Mouse (Mus musculus) spleen, adult 18-20 months (tissue): Measurements from ENCODE around the gene Paxx.
A peak's percentile ranks its signal among the peaks of the same experiment; 100 is the strongest.

Experiments
- DNase-seq, 2 experiments: peaks; one replicate each; pipeline ENCODE4 v3.0.0; 2022; ENCODE audit warnings: mixed read lengths in 2 of 2

Gene Paxx

GRCm38 (mm10) chr2:25460551-25461309 is at the start of gene Paxx:
Paxx (minus strand) TSS chr2:25461094.
- peak; percentile 88 to 93 for DNase-seq

DNA sequence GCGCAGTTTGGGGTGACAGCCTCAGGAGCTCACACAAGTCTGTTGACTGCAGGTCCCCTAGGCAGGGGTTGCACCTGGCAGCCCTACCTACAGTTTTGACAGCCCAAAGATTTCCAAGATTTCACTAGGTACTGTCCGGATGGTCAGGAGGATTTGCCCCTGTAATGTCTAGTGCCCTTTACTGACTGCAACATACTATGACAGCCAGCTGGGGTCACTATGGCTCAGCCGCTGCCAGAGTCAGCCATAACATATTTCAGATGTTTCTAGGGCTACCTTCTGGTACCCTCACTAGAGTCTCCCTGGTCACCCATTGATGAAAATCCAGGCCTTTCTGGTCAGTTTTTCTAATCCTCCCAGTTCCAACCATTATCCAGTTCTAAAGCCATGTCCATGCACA is 49.0 kb upstream of the Paxx start:
- DNase-seq = no peak

DNA sequence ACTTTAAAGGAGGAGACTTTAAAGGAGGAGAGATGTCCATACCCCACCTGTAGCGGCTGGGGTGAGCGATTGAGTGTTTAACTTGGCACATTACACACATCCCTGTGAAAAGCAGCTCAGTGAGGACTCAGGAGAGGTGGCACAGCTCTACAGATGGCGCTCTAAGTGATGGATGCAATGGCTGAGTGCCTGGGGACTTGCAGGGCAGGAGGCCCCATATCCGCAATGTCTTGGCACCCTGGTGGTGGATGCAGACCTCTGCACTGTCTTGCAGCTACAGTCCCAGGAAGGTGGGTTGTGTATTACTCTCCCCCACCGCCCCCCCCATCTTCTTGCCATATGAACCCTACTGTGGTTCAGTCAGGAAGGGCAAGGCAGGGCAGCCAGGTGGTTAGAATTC is 46.1 kb upstream of the Paxx start:
- DNase-seq = no peak

DNA sequence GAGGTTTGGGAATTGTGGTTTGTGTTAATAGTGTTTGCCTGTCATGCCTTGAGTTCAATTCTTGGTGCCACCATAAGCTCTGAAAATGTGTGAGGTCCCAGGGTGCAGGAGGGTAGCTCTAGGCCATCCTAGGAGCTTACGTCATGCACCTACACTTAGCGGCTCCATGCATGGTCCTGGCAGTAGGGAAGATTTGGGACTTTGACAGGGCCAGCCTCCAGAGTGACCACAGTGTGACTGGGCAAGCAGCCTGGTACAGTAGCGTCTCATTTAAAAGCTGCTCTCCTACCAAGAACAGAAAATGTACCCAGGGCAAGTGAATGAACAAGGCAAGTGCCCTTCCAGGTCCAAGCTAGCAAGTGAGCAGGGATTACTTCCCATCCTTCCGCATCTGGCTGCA is 45.0 kb upstream of the Paxx start:
- no peak for DNase-seq

DNA sequence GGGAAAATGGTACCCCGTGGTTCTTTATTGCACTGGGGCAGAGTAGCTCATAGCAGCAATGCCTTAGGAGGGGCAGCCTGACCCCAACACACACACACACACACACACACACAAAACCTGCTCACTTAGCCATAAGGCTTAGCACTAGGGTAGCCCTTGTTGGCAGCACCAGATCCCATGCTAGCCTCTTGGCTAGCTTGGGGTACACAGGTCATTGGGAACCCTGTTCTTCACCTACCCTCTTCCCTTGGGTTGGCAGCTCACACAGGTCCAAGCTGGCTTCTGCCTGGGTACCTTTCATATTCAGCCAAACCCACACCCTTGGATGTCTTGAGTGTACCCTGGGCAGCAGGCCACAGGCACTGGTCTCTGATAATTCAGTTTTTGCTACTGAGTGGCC is 44.1 kb upstream of the Paxx start:
- DNase-seq = no peak

DNA sequence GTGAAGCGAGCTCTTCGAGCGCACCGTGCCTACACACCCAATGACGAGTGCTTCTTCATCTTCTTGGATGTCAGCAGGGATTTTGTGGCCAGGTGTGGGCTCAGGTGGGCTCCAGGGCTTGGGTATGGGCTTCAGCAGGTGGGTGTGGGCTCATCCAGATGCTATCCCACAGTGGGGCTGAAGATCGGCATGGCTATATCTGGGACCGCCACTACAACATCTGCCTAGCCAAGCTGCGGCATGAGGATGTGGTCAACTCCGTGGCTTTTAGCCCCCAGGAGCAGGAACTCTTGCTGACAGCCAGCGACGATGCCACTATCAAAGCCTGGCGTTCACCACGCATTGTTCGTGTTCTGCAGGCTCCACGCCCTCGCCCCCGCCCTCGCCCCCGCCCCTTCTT is 43.6 kb upstream of the Paxx start:
- DNase-seq = no peak

DNA sequence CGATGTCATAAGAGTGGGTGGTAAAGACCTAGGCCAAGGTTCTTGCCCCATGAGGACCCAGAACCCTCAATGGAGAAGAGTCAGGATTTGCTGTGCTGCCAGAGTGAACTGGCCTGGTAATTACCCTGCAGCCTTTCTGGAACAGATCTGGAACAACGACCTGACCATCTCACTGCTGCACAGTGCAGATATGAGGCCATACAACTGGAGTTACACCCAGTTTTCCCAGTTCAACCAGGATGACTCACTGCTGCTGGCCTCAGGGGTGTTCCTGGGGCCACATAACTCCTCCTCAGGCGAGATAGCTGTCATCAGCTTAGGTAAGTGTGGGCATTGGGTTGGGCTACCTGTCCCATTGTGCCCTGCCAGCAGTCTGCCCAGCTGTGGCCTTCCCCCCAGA is 41.8 kb upstream of the Paxx start:
- no peak for DNase-seq

DNA sequence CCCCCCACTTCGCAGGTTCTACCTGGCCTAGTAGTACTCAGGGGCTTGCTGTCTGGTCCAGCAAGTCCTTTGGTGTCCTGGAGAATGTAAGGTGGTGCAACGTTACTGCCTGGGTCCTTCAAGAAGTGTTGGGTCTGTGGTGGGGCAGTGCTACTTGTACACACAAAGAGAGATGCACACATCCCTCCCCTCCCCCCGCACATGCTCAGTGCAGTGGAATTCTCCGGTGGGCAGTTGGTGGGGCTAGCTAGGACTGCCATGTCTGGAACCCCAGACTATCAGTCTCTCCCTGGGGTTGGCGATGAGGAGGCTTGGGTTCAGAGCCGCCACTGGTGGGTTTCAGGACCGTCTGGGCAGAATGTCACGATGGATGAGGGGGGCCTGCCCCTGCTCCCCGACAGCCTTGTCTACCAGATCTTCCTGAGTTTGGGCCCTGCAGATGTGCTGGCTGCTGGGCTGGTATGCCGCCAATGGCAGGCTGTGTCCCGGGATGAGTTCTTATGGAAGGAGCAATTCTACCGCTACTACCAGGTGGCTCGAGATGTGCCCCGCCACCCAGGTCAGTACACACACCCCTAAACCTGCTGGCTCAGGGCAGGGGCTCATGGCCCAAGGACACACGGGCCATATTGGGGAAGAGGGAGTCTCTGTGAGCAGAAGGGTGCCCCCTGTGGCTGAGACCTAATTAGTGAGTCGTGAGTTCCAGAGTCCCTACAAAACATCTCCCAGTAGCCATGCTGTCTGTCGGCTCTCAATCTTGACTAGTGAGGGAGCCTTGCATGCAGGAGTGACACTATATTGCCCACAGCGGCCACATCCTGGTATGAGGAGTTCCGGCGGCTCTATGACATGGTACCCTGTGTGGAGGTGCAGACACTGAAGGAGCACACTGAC is 40.9 kb upstream of the Paxx start, which contains the start of gene C8g:
C8g (minus strand) TSS at position 127 of the 894 bp plus-strand sequence.
- DNase-seq = no peak

- DNase-seq = peak; percentile 70
Measured at GRCm38 (mm10) chr2:25500576-25501405, 39.9 kb upstream of the Paxx start, which contains the start of gene Fbxw5. Fbxw5 (plus strand) TSS chr2:25500750.

- no peak for DNase-seq
Measured at GRCm38 (mm10) chr2:25500071-25500575, 39.2 kb upstream of the Paxx start.

GRCm38 (mm10) chr2:25498622-25499478 is 38.0 kb upstream of the Paxx start:
- no peak for DNase-seq

DNA sequence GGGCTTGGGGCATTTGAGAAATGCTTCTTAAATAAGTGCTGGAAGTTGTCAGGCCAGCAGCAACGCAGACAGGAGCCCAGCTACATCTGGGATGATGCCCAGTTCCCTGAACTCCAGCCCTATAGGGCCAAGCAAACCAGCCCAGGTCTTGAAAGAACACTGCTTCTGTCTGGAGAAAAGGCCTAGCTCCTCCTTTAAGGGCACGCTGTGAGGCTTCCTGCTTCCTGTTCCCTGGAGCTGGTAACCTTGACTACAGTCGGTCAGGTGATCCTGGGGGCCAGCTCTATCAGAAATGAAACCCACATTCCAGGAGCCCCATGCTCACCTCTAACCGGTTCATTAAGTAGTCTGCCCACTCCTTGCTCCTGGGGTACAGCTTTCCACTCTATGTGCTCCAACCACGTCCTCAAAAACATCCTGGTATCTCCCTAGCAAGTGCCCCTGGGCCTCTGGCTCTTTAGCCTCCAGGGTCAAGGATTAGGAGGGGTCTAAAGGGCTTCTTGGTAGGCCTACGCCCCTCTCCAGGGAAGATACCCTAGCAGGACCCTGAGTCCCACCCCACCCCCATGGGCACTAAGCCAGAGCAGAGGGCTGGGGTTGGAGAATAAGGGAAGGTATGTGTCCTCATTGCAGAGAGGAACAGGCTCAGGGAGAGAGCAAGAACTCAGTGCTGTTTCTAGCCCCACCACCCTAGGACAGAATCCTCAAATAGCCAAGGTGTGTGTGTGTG is 37.1 kb upstream of the Paxx start:
- no peak for DNase-seq

- no peak for DNase-seq
Measured at GRCm38 (mm10) chr2:25496462-25496861, 35.6 kb upstream of the Paxx start.

DNA sequence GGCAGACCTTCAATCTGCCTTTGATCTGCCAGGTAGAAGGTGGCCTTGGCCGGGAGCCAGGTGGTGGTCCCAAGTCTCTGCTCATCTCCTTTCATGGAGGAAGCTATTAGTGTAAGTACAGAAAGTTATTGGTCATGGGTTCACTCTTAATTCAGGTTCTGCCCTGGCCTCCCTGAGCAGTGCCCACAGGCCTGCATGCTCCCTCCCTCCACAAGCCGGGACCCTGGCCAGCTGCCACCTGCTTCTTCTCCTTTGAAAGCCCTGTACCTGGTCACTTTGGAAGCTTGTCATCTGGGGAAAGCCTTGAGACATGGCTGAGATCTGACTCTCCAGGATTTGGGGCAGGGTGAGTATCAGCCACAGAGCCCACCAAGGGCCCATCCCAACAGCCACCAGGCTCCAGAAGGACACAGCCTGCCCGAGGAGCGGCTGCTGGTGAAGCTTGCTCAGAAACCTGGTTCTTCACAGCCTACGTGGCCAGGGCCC is 32.6 kb upstream of the Paxx start, which contains the start of gene Lcn12:
Lcn12 (minus strand) TSS at position 436 of the 486 bp plus-strand sequence.
- no peak for DNase-seq

- no peak for DNase-seq
Measured at GRCm38 (mm10) chr2:25492988-25493387, 32.1 kb upstream of the Paxx start.

GRCm38 (mm10) chr2:25488671-25489068 is 27.8 kb upstream of the Paxx start:
- DNase-seq = no peak

DNA sequence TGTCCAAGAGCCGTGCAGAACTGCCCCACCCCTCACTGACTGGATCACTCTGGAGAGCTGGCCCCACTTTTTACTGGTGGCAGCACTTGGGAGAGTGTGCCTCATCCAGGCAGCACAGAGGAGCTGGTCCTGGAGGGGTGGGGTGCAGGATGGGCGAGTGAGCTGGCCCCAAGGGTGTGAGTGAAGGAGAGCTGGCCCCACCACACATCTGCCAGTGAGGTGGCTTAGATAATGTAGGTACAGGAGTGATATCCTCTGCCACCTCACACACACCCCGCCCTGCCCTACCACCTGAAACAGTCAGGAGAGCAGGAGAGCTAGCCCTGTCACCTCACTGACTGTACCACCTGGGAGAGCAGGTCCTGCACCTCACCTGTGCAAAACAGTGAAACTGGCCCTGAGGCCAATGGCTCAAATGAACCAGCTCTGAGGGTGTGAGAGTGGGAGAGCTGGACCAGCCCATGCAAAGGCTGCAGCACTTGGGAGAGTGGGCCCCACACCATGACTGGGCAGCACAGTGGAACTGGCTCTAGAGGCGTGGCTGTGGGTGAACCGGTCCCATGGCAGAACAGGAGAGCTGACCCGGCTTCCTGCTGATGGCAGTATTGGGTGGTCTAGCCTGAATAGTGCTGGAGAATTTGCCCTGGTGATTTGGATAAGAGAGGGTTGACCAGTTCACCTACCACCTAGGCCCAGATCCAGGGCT is 27.2 kb upstream of the Paxx start:
- DNase-seq = no peak

DNA sequence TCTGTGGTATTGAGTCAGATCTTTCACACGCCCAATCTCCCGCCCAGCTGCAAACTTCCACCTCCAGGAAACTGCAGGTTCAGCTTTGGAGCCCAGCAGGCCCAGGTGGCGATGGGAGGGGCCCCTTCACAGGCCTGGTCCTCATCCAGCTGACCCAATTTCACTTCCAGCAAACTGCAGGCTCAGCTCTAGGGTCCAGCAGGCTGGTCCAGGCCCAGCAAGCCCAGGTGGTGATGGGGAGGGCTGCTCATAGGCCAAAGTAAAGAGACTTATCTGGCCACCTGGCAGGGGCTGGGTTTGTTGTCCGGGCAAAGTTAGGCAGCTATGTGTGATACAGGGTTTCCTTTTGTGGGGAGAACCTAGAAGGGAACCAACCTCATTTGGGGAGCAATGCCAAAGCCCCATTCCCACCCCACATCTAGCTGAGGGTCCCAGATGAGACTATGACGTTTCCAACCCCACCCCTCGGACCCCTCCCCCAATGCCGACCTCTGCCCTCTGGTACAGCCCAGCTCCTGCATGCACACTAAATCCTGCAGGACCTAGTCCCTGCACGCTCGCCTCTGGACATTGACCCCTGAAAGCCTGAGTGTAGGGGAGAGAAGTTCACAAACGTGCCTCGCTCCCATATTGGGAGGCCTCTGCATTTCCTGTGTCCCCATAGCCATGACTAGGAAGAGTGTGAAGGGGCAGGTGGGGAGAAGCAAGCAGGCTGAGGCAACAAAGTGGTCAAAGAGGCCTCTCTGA is 24.2 kb upstream of the Paxx start:
- DNase-seq = no peak

DNA sequence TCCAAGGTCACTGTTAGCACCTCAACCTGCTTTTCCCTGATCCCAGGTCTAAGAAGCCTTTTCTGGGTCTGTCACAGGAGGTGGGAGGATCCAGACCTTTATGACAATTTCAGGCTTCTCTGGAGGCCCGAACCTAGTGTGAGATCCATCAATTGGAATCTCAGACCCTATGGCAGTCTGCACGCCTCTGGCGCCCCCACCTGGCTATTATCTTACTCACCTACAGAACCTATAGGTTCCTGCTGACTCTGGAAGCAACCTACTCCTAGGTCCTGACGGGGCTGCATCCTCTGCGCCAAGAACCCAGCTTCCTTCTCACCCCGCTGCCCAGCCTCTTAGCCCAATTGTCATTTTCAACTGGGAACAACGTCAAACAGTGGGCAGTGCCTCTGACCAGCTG is 22.1 kb upstream of the Paxx start:
- DNase-seq = peak in 1 of 2 experiments; percentile 76
